ENCODE assay signal across 25 mouse cellular contexts in genomic region chr11:29318699-29319098, GRCm38 (mm10).
"Had no signal": no experiment of that assay in that cellular context is flagged by ENCODE, and none has a peak within 500 bp of the region (broad histone marks: within the 10 kb centered on the region; RNA-seq: fewer than 3 reads in every experiment).

No protein-coding gene starts in this region.

- H3K4me1 ChIP-seq: intestine, embryonic 15.5 days; kidney, embryonic 15.5 days; limb, embryonic 12.5 days; limb, embryonic 15.5 days; lung, embryonic 15.5 days; midbrain, embryonic 15.5 days; neural tube, embryonic 13.5 days had no signal

- ATAC-seq: intestine, embryonic 15.5 days; liver, postnatal 0 days; midbrain, embryonic 15.5 days had no signal

- H3K4me3 ChIP-seq: intestine, embryonic 15.5 days; kidney, embryonic 15.5 days; left cerebral cortex, adult 2 months; limb, embryonic 12.5 days; limb, embryonic 15.5 days; lung, embryonic 15.5 days; midbrain, embryonic 15.5 days; myocyte; neural tube, embryonic 13.5 days had no signal

- H3K27me3 ChIP-seq: intestine, embryonic 15.5 days; kidney, embryonic 15.5 days; limb, embryonic 12.5 days; limb, embryonic 15.5 days; lung, embryonic 15.5 days; midbrain, embryonic 15.5 days; neural tube, embryonic 13.5 days had no signal

- H3K9ac ChIP-seq: intestine, embryonic 15.5 days; kidney, embryonic 15.5 days; limb, embryonic 12.5 days; limb, embryonic 15.5 days; liver, embryonic 14.5 days; liver, postnatal 0 days; lung, embryonic 15.5 days; midbrain, embryonic 15.5 days; neural tube, embryonic 13.5 days had no signal

- H3K4me2 ChIP-seq: intestine, embryonic 15.5 days; kidney, embryonic 15.5 days; limb, embryonic 12.5 days; limb, embryonic 15.5 days; liver, embryonic 11.5 days; lung, embryonic 15.5 days; midbrain, embryonic 11.5 days; midbrain, embryonic 15.5 days; neural tube, embryonic 13.5 days had no signal

- DNase-seq: kidney, adult 11 months; kidney, adult 8-10 months; kidney, postnatal 10 days; kidney, postnatal 36 days; layer of hippocampus, postnatal 36 days; left cerebral cortex, postnatal 4 days; liver, postnatal 0 days; retina, postnatal 1 day; thymus, adult 2 months; thymus, postnatal 14 days; thymus, postnatal 4 days had no signal

- H3K9me3 ChIP-seq: intestine, embryonic 15.5 days; kidney, embryonic 15.5 days; limb, embryonic 12.5 days; limb, embryonic 15.5 days; lung, embryonic 15.5 days; midbrain, embryonic 15.5 days; neural tube, embryonic 13.5 days had no signal

- H3K36me3 ChIP-seq: intestine, embryonic 15.5 days; kidney, embryonic 15.5 days; limb, embryonic 12.5 days; limb, embryonic 15.5 days; lung, embryonic 15.5 days; midbrain, embryonic 15.5 days; neural tube, embryonic 13.5 days had no signal

- H3K27ac ChIP-seq: intestine, embryonic 15.5 days; kidney, embryonic 15.5 days; left cerebral cortex, adult 2 months; limb, embryonic 12.5 days; limb, embryonic 15.5 days; liver, embryonic 14.5 days; lung, embryonic 15.5 days; macrophage; midbrain, embryonic 15.5 days; neural tube, embryonic 13.5 days; stomach, postnatal 0 days had no signal
